Mouse (Mus musculus): ENCODE data around the gene Olfr1354.
"Not testable (repeated sequence)": the region's sequence is repeated elsewhere in the genome, so short reads cannot be mapped to it uniquely, and the experiment has no call there.

Gene Olfr1354

GRCm38 (mm10) chr10:78912871-78913270, at the start of gene Olfr1354:
Gene Olfr1354 (plus strand): TSS chr10:78913171.
- DNase-seq (ENCODE audit: low read depth) = not testable (repeated sequence)

- DNase-seq (ENCODE audit: low read depth) = no peak
Observed at GRCm38 (mm10) chr10:78875240-78875639, 37.7 kb upstream of the Olfr1354 start, which contains the start of gene Olfr1355. Gene Olfr1355 (plus strand): TSS chr10:78875540.

GRCm38 (mm10) chr10:78950336-78950735, 37.4 kb downstream of the Olfr1354 start, which contains the start of gene Olfr8:
Gene Olfr8 (plus strand): TSS chr10:78950636.
- not testable (repeated sequence) for DNase-seq (ENCODE audit: low read depth)

GRCm38 (mm10) chr10:78963009-78963408, 50.0 kb downstream of the Olfr1354 start, which contains the start of gene Olfr1353:
Gene Olfr1353 (plus strand): TSS chr10:78963309.
- not testable (repeated sequence) for DNase-seq (ENCODE audit: low read depth)
